Mouse (Mus musculus) small intestine, adult 2 months (tissue): ENCODE measurements around the gene Mthfd1l. TPM values are rescaled to one million over a fixed set of nuclear protein-coding genes. Genes with fewer than 3 reads are reported as not detected.

Experiments
- H3K27ac ChIP-seq: fragments of 200-500 bp; 2 replicates; pipeline ENCODE4 v1.5.1; 2012; ENCODE audit warnings: low read depth, low read length, control low read depth, inconsistent platforms; ENCODE audit not compliant: insufficient read depth
- H3K27me3 ChIP-seq: fragments of 200-500 bp; 2 replicates; pipeline ENCODE4 v1.6.1; 2012; ENCODE audit warnings: mild to moderate bottlenecking, moderate library complexity, low read length, inconsistent platforms; ENCODE audit not compliant: control insufficient read depth, insufficient read depth
- H3K36me3 ChIP-seq: fragments of 200-500 bp; 2 replicates; pipeline ENCODE4 v1.6.1; 2012; ENCODE audit warnings: mild to moderate bottlenecking, low read length, control low read depth, inconsistent platforms; ENCODE audit not compliant: control insufficient read depth, insufficient read depth
- H3K4me1 ChIP-seq: fragments of 200-500 bp; 2 replicates; pipeline ENCODE4 v1.6.1; 2012; ENCODE audit warnings: low read length, inconsistent platforms, mixed read lengths; ENCODE audit not compliant: control insufficient read depth, insufficient read depth, insufficient read length
- H3K4me3 ChIP-seq: fragments of 200-500 bp; 2 replicates; pipeline ENCODE4 v1.5.1; 2012; ENCODE audit warnings: low read depth, mild to moderate bottlenecking, control low read depth, inconsistent platforms, low read length, moderate library complexity
- CTCF ChIP-seq: fragments of 200-500 bp; IDR thresholded peaks from 2 replicates; pipeline ENCODE4 v1.5.1; 2012; ENCODE audit warnings: low read depth, mild to moderate bottlenecking, control low read depth, inconsistent platforms, low read length, moderate library complexity, mixed read lengths; ENCODE audit not compliant: insufficient replicate concordance, insufficient read length; ENCODE audit errors: extremely low read depth
- POLR2A ChIP-seq: fragments of 200-500 bp; IDR thresholded peaks from 2 replicates; pipeline ENCODE4 v1.6.1; 2012; ENCODE audit warnings: low read depth, mild to moderate bottlenecking, control low read depth, inconsistent platforms, low read length, moderate library complexity
- WGBS: fragments of 180-500 bp; shearing (Covaris S2); methylation state at CpG from one replicate; pipeline ENCODE4 v1.1.7; 2018; 5-methylcytosine and 5-hydroxymethylcytosine counted together
- polyA plus RNA-seq: library from polyadenylated mRNA; depleted of rRNA; stranded (reverse); fragments of >200 nt; gene quantifications from 2 replicates; pipeline ENCODE4 v1.2.3, GENCODE M21; 2012

The Mthfd1l gene
- polyA plus RNA-seq, 1 experiment = 1.3 TPM

GRCm38 (mm10) chr10:4143381-4143780 is 170.5 kb downstream of the Mthfd1l start:
- Histone ChIP-seq H3K4me3 (no peak overlapping the region), H3K4me1 (no peaks in the 10 kb centered on the region; the same call in 1 of the 2 replicates), H3K27me3 (no peaks in the 10 kb centered on the region), H3K27ac (no peak overlapping the region), H3K36me3 (no peaks in the 10 kb centered on the region)
- 89% methylated on average over 1 of the region's 1 CpGs for WGBS
- TF ChIP-seq CTCF (no peak), POLR2A (no peak)

GRCm38 (mm10) chr10:4145080-4145807 is 172.3 kb downstream of the Mthfd1l start:
- Histone ChIP-seq H3K4me1 (no peaks in the 10 kb centered on the region; the same call in 1 of the 2 replicates), H3K27me3 (no peaks in the 10 kb centered on the region), H3K36me3 (peaks cover 2% of the 10 kb centered on the region; the same call in 1 of the 2 replicates), H3K4me3 (no peak overlapping the region), H3K27ac (no peak overlapping the region)
- WGBS = 64% methylated on average over 16 of the region's 16 CpGs
- TF ChIP-seq CTCF (no peak), POLR2A (no peak)

- no peaks in the 10 kb centered on the region for H3K27me3 ChIP-seq
- H3K27ac ChIP-seq = no peak overlapping the region
- peaks cover 2% of the 10 kb centered on the region; the same call in 1 of the 2 replicates for H3K36me3 ChIP-seq
- no peak overlapping the region for H3K4me3 ChIP-seq
- 71% methylated on average over 4 of the region's 4 CpGs for WGBS
- no peaks in the 10 kb centered on the region; the same call in 1 of the 2 replicates for H3K4me1 ChIP-seq
- TF ChIP-seq CTCF = no peak
- TF ChIP-seq POLR2A = no peak
Observed at GRCm38 (mm10) chr10:4146947-4147346, 174.0 kb downstream of the Mthfd1l start.

GRCm38 (mm10) chr10:4151159-4151558 is 178.2 kb downstream of the Mthfd1l start:
- TF ChIP-seq CTCF (0 out of 2 replicates have a peak, but pooled peaks have one; percentile 6), POLR2A (no peak)
- no peaks in the 10 kb centered on the region; the same call in 1 of the 2 replicates for H3K4me1 ChIP-seq
- no peaks in the 10 kb centered on the region for H3K27me3 ChIP-seq
- H3K4me3 ChIP-seq = no peak overlapping the region
- peaks cover 2% of the 10 kb centered on the region; the same call in 1 of the 2 replicates for H3K36me3 ChIP-seq
- peak overlapping the region; percentile 4; the same call in 1 of the 2 replicates for H3K27ac ChIP-seq
- WGBS = 89% methylated on average over 4 of the region's 4 CpGs

GRCm38 (mm10) chr10:4151862-4152776 is 179.2 kb downstream of the Mthfd1l start:
- TF ChIP-seq POLR2A = no peak
- no peak for TF ChIP-seq CTCF
- 81% methylated on average over 12 of the region's 12 CpGs for WGBS

GRCm38 (mm10) chr10:4153031-4153430 is 180.1 kb downstream of the Mthfd1l start:
- H3K27ac ChIP-seq = no peak overlapping the region
- H3K27me3 ChIP-seq = no peaks in the 10 kb centered on the region
- H3K36me3 ChIP-seq = peaks cover 2% of the 10 kb centered on the region; the same call in 1 of the 2 replicates
- TF ChIP-seq CTCF (no peak), POLR2A (no peak)
- 82% methylated on average over 4 of the region's 4 CpGs for WGBS
- no peaks in the 10 kb centered on the region for H3K4me1 ChIP-seq
- H3K4me3 ChIP-seq = no peak overlapping the region

More at GRCm38 (mm10) chr10:4151862-4152776, 179.2 kb downstream of the Mthfd1l start:
- Histone ChIP-seq H3K27ac (no peak overlapping the region), H3K27me3 (no peaks in the 10 kb centered on the region), H3K4me3 (no peak overlapping the region), H3K36me3 (peaks cover 2% of the 10 kb centered on the region; the same call in 1 of the 2 replicates), H3K4me1 (no peaks in the 10 kb centered on the region; the same call in 1 of the 2 replicates)

- Histone ChIP-seq H3K27ac (no peak overlapping the region), H3K27me3 (no peaks in the 10 kb centered on the region), H3K4me1 (no peaks in the 10 kb centered on the region), H3K4me3 (no peak overlapping the region), H3K36me3 (no peaks in the 10 kb centered on the region)
- TF ChIP-seq POLR2A = no peak
- no peak for TF ChIP-seq CTCF
- WGBS = 74% methylated on average over 6 of the region's 6 CpGs
Observed at GRCm38 (mm10) chr10:4154035-4154434, 181.1 kb downstream of the Mthfd1l start.
